ENCODE assay signal across 8 mouse cellular contexts in the genomic region with DNA sequence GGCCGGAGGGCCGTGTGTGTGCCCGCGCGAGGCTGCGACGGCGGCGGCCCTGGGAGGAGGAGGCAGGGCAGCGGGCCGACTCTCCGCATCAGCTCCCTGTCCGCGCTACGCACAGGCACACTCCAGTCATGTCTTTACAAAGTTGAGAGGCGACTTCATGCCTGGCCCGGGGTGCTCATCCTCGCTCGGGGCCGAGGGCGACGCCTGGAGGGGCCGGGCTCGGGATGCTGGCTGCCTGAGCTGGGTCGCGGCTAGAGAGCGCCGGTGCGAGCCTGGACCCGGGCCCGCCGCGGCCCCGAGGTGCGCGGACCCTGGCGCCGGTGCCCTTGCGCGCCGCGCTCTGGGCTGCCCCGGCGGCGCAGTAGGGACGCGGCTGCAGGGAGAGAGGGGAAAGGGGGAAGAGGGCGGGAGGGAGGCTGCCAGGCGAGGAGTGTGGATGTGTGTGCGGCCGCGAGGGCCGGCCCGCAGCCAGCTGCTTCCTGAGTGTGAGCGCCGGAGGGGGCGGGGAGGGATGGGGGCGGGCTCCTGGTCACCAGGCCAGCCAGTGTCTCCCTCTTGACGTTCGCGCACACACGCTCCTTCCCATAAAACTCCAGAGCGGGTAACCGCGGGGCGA. TPM values are rescaled to one million over a fixed set of nuclear protein-coding genes. Genes with fewer than 3 reads are reported as not detected.
DNase-seq lines count a peak whose midpoint lies in the region; ATAC-seq lines count a peak whose summit lies in the region.

A gene (minus strand): TSS at position 302 of the 616 bp plus-strand sequence.

- no peaks in the 10 kb centered on the region for H3K36me3 ChIP-seq in forebrain, embryonic 12.5 days (replicated peaks)
- H3K36me3 ChIP-seq in lung, embryonic 15.5 days = no peaks in the 10 kb centered on the region

- peak within 1 kb of the TSS; percentile 57 for H3K9ac ChIP-seq in forebrain, embryonic 12.5 days
- H3K9ac ChIP-seq in lung, embryonic 15.5 days = peak within 1 kb of the TSS; percentile 64

- intact Hi-C loops in heart, postnatal 25 days (cut with DNase I) = no loop called here

- under 1% methylated on average over 56 of the region's 66 CpGs for WGBS in forebrain, embryonic 12.5 days
- WGBS in lung, embryonic 15.5 days = under 1% methylated on average over 53 of the region's 66 CpGs

- no peaks in the 10 kb centered on the region for H3K9me3 ChIP-seq in forebrain, embryonic 12.5 days
- H3K9me3 ChIP-seq in lung, embryonic 15.5 days = no peaks in the 10 kb centered on the region

- H3K4me3 ChIP-seq in forebrain, embryonic 12.5 days (replicated peaks) = peak within 1 kb of the TSS; percentile 60
- H3K4me3 ChIP-seq in lung, embryonic 15.5 days = peak within 1 kb of the TSS; percentile 66

- peak within 1 kb of the TSS; percentile 97 for H3K4me2 ChIP-seq in forebrain, embryonic 12.5 days
- peak within 1 kb of the TSS; percentile 100 for H3K4me2 ChIP-seq in lung, embryonic 15.5 days

- peak; percentile 92 for ATAC-seq in forebrain, embryonic 12.5 days (ENCODE audit: low FRiP score)
- ATAC-seq in lung, embryonic 15.5 days (ENCODE audit: borderline replicate concordance, extremely low read depth, low FRiP score, low TSS enrichment) = peak; percentile 95
- no peak for ATAC-seq in monocyte, adult 5-6 weeks (replicated peaks; ENCODE audit: insufficient number of reproducible peaks, low FRiP score, low TSS enrichment, poor library complexity, severe bottlenecking)

- DNase-seq in CD4-positive helper T cell, adult 2 months (ENCODE audit: low read depth, low spot score) = peak; percentile 24
- DNase-seq in adrenal gland, adult (ENCODE audit: inconsistent age in 2 of 2, low spot score in 1 of 2) = peak; percentile 79 to 87
- peak; percentile 35 for DNase-seq in heart, postnatal 25 days (ENCODE audit: low spot score)
- no peak for DNase-seq in layer of hippocampus, adult 8-10 months (ENCODE audit: low spot score in 2 of 2)
- DNase-seq in ovary, postnatal 10 days (ENCODE audit: low spot score) = peak; percentile 27

- H3K27ac ChIP-seq in forebrain, embryonic 12.5 days = no peak within 1 kb of the TSS
- H3K27ac ChIP-seq in lung, embryonic 15.5 days = peak within 1 kb of the TSS; percentile 39

- H3K27me3 ChIP-seq in forebrain, embryonic 12.5 days = peaks cover 53% of the 10 kb centered on the region
- peaks cover 15% of the 10 kb centered on the region; the same call in 1 of the 2 replicates for H3K27me3 ChIP-seq in lung, embryonic 15.5 days

- peaks cover 29% of the 10 kb centered on the region for H3K4me1 ChIP-seq in forebrain, embryonic 12.5 days
- peaks cover 22% of the 10 kb centered on the region for H3K4me1 ChIP-seq in lung, embryonic 15.5 days

RNA-seq across cellular contexts. Expression of the gene that starts here (rescaled TPM):
- 2.2 and 2.6 TPM in 2 replicates for polyA plus RNA-seq in forebrain, embryonic 12.5 days (2016; fragmentation: Nextera tagmentation; extraction: Ambion mirVana)
- 1 to 10 TPM; 1.6 TPM for total RNA-seq in heart, postnatal 25 days (2021)
- total RNA-seq in layer of hippocampus, adult 8-10 months (2022) = 10 to 100 TPM; 25.6 to 29.4 (median 26.0) TPM
- polyA plus RNA-seq in lung, embryonic 15.5 days (2015; fragmentation: Nextera tagmentation; extraction: Ambion mirVana) = 4.5 and 4.6 TPM in 2 replicates
- 0.43 to 1.6 TPM (median 0.97 TPM) in 3 replicates for total RNA-seq in monocyte, adult 5-6 weeks (2017)

Comparison
In these comparisons a context has a peak if more than half of its experiments do, and no peak if none do; other contexts are left out.
1. RNA of the gene that starts here (total RNA-seq): 25.6 to 29.4 TPM in layer of hippocampus, adult 8-10 months; 1.6 TPM in heart, postnatal 25 days and 0.43 to 1.6 TPM in monocyte, adult 5-6 weeks; every median in the first group is over 10 times any median in the second.
2. DNase-seq: peak in CD4-positive helper T cell, adult 2 months (single experiment), adrenal gland, adult (2 of 2), heart, postnatal 25 days (single experiment) and ovary, postnatal 10 days (single experiment); none in layer of hippocampus, adult 8-10 months (0 of 2).